Mouse (Mus musculus) gastrocnemius, adult 2 months (tissue): ENCODE measurements around the gene 4930590J08Rik. TPM values are rescaled to one million over a fixed set of nuclear protein-coding genes. Genes with fewer than 3 reads are reported as not detected.
A peak's percentile ranks its signal among the peaks of the same experiment; 100 is the strongest.
"Not testable (repeated sequence)": the region's sequence is repeated elsewhere in the genome, so short reads cannot be mapped to it uniquely, and the experiment has no call there.

Experiments
- DNase-seq: peaks from one replicate; pipeline ENCODE4 v3.0.0; 2022
- H3K27ac ChIP-seq: fragments of 200-600 bp; 2 replicates; pipeline ENCODE4 v1.8.1; 2022; ENCODE audit warnings: mild to moderate bottlenecking
- H3K4me3 ChIP-seq: fragments of 200-600 bp; 2 replicates; pipeline ENCODE4 v1.8.1; 2022; ENCODE audit warnings: mild to moderate bottlenecking, moderate library complexity
- CTCF ChIP-seq: fragments of 200-600 bp; IDR thresholded peaks from 2 replicates; pipeline ENCODE4 v1.8.1; 2022; ENCODE audit warnings: antibody characterized with exemption, mild to moderate bottlenecking, moderate library complexity
- intact Hi-C: fragments of 180-260 bp; cut with DNase I; formaldehyde crosslinking; loops from one replicate; pipeline ENCODE4 v1.15.1; 2025
- total RNA-seq, 2 experiments: library from RNA; stranded (reverse); gene quantifications; 2 replicates each; pipeline ENCODE4 v1.2.3; 2021

Gene 4930590J08Rik
- total RNA-seq, 2 experiments from 2014 or later, result 1.6 to 2.9 TPM

- Histone ChIP-seq H3K27ac (0 out of 2 replicates have a peak overlapping the region, but pooled peaks have one; percentile 38), H3K4me3 (no peak overlapping the region; the same call in 1 of the 2 replicates)
- intact Hi-C loops, result loop anchor here (1.0 to 5.0 kb wide), 2 partner anchors 165 to 366 kb away; no protein-coding TSS in a partner anchor
- peak; percentile 81 for DNase-seq
- TF ChIP-seq CTCF, result peak; percentile 88
These were observed 1.1 kb upstream of the 4930590J08Rik start for GRCm38 (mm10) chr6:91901505-91901904.

GRCm38 (mm10) chr6:91914011-91914410, 11.4 kb downstream of the 4930590J08Rik start:
- intact Hi-C loops, result no loop called here
- H3K4me3 ChIP-seq, result no peak overlapping the region
- TF ChIP-seq CTCF, result no peak
- no peak for DNase-seq
- no peak overlapping the region for H3K27ac ChIP-seq

- peak; percentile 49 for DNase-seq
- peak overlapping the region; percentile 78 for H3K27ac ChIP-seq
- intact Hi-C loops, result no loop called here
- no peak for TF ChIP-seq CTCF
- H3K4me3 ChIP-seq, result peak overlapping the region; percentile 48
These were observed 14.7 kb downstream of the 4930590J08Rik start for GRCm38 (mm10) chr6:91917286-91917685.

GRCm38 (mm10) chr6:91917716-91918115, 15.1 kb downstream of the 4930590J08Rik start:
- peak overlapping the region; percentile 78 for H3K27ac ChIP-seq
- DNase-seq, result no peak
- H3K4me3 ChIP-seq, result peak overlapping the region; percentile 48
- intact Hi-C loops, result no loop called here
- no peak for TF ChIP-seq CTCF

- DNase-seq, result no peak
- H3K27ac ChIP-seq, result no peak overlapping the region
- intact Hi-C loops, result no loop called here
- no peak overlapping the region for H3K4me3 ChIP-seq
- TF ChIP-seq CTCF, result no peak
These were observed 28.6 kb downstream of the 4930590J08Rik start for GRCm38 (mm10) chr6:91931231-91931630.

GRCm38 (mm10) chr6:91938491-91938890, 35.9 kb downstream of the 4930590J08Rik start:
- intact Hi-C loops, result no loop called here
- no peak for DNase-seq
- no peak for TF ChIP-seq CTCF
- Histone ChIP-seq H3K27ac (no peak overlapping the region), H3K4me3 (no peak overlapping the region)

- no peak overlapping the region for H3K4me3 ChIP-seq
- TF ChIP-seq CTCF, result no peak
- intact Hi-C loops, result loop anchor here (5.0 kb wide), 1 partner anchor 39 kb away; no protein-coding TSS in a partner anchor
These were observed 45.8 kb downstream of the 4930590J08Rik start for GRCm38 (mm10) chr6:91948426-91948825.

GRCm38 (mm10) chr6:91958015-91958414, 55.4 kb downstream of the 4930590J08Rik start:
- H3K4me3 ChIP-seq, intact Hi-C loops, DNase-seq, H3K27ac ChIP-seq: not testable (repeated sequence)

More at GRCm38 (mm10) chr6:91948426-91948825, 45.8 kb downstream of the 4930590J08Rik start:
- H3K27ac ChIP-seq, result no peak overlapping the region
- no peak for DNase-seq

GRCm38 (mm10) chr6:91960028-91960811, 57.6 kb downstream of the 4930590J08Rik start:
- intact Hi-C loops, result no loop called here
- no peak for TF ChIP-seq CTCF
- Histone ChIP-seq H3K27ac (peak overlapping the region; percentile 85), H3K4me3 (peak overlapping the region; percentile 67)
- DNase-seq, result peak; percentile 55

- intact Hi-C loops, result no loop called here
These were observed 60.8 kb downstream of the 4930590J08Rik start for GRCm38 (mm10) chr6:91963429-91963828.

GRCm38 (mm10) chr6:91965060-91965459, 62.5 kb downstream of the 4930590J08Rik start:
- intact Hi-C loops, result no loop called here
- Histone ChIP-seq H3K27ac (no peak overlapping the region), H3K4me3 (no peak overlapping the region)
- DNase-seq, result no peak
- TF ChIP-seq CTCF, result no peak

More at GRCm38 (mm10) chr6:91963429-91963828, 60.8 kb downstream of the 4930590J08Rik start:
- H3K4me3 ChIP-seq, result no peak overlapping the region
- H3K27ac ChIP-seq, result no peak overlapping the region
- DNase-seq, result no peak
- TF ChIP-seq CTCF, result no peak

GRCm38 (mm10) chr6:91966006-91966405, 63.4 kb downstream of the 4930590J08Rik start:
- TF ChIP-seq CTCF, result no peak
- intact Hi-C loops, result no loop called here

GRCm38 (mm10) chr6:91972201-91972646, 69.6 kb downstream of the 4930590J08Rik start:
- intact Hi-C loops, result no loop called here
- TF ChIP-seq CTCF, result 0 out of 2 replicates have a peak, but pooled peaks have one; percentile 2
- peak; percentile 71 for DNase-seq
- Histone ChIP-seq H3K4me3 (no peak overlapping the region), H3K27ac (peak overlapping the region; percentile 85)

More at GRCm38 (mm10) chr6:91966006-91966405, 63.4 kb downstream of the 4930590J08Rik start:
- Histone ChIP-seq H3K4me3 (no peak overlapping the region), H3K27ac (no peak overlapping the region)
- DNase-seq, result no peak
